Mouse (Mus musculus) neural tube, embryonic 14.5 days (tissue): Measurements from ENCODE around the gene Trappc4. TPM values are rescaled to one million over a fixed set of nuclear protein-coding genes. Genes with fewer than 3 reads are reported as not detected.

ENCODE experiments used
- ATAC-seq: fragments of 200-750 bp; cut with Nextera tagmentation; 2 replicates; pipeline ENCODE4 v1.8.0; 2017; ENCODE audit warnings: low read depth, mild to moderate bottlenecking, moderate TSS enrichment, moderate library complexity
- H3K27ac ChIP-seq: fragments of 300-500 bp; sonication (generic); 2 replicates; pipeline ENCODE4 v1.5.1; 2014; ENCODE audit warnings: low read depth, mild to moderate bottlenecking, control low read depth, low read length, moderate library complexity, mixed read lengths
- H3K27me3 ChIP-seq: fragments of 300-500 bp; sonication (generic); 2 replicates; pipeline ENCODE4 v1.6.1; 2014; ENCODE audit warnings: low read length; ENCODE audit not compliant: control insufficient read depth, insufficient read depth
- H3K36me3 ChIP-seq: fragments of 300-500 bp; sonication (generic); 2 replicates; pipeline ENCODE4 v1.6.1; 2014; ENCODE audit warnings: low read length, mixed read lengths; ENCODE audit not compliant: control insufficient read depth, insufficient read depth
- H3K4me1 ChIP-seq: fragments of 300-500 bp; sonication (generic); 2 replicates; pipeline ENCODE4 v1.6.1; 2014; ENCODE audit warnings: low read length; ENCODE audit not compliant: control insufficient read depth, insufficient read depth
- H3K4me2 ChIP-seq: fragments of 300-500 bp; sonication (generic); 2 replicates; pipeline ENCODE4 v1.6.1; 2014; ENCODE audit warnings: mild to moderate bottlenecking, low read depth, low read length, control low read depth
- H3K4me3 ChIP-seq: fragments of 300-500 bp; sonication (generic); 2 replicates; pipeline ENCODE4 v1.5.1; 2014; ENCODE audit warnings: low read depth, low read length, control low read depth, mixed read lengths
- H3K9ac ChIP-seq: fragments of 300-500 bp; sonication (generic); replicated peaks from 2 replicates; pipeline ENCODE4 v1.6.1; 2014; ENCODE audit warnings: low read depth, mild to moderate bottlenecking, control low read depth, low read length, mixed read lengths
- H3K9me3 ChIP-seq: fragments of 300-500 bp; sonication (generic); 2 replicates; pipeline ENCODE4 v1.6.1; 2016; ENCODE audit warnings: low read length; ENCODE audit not compliant: control insufficient read depth
- WGBS: fragments of 180-500 bp; shearing (Covaris S2); extraction: QIAGEN DNeasy Blood & Tissue Kit; methylation state at CpG from one replicate; pipeline ENCODE4 v1.1.7; 2014; 5-methylcytosine and 5-hydroxymethylcytosine counted together
- polyA plus RNA-seq: library from polyadenylated mRNA; unstranded; fragments of >200 nt; fragmentation: Nextera tagmentation; extraction: Ambion mirVana; gene quantifications from 2 replicates; pipeline ENCODE4 v1.2.1, GENCODE M21; 2014

Gene Trappc4
- polyA plus RNA-seq, 1 experiment from 2014 or later = 305 TPM

GRCm38 (mm10) chr9:44398087-44398486 is 9.3 kb downstream of the Trappc4 start:
- Histone ChIP-seq H3K9me3 (no peaks in the 10 kb centered on the region), H3K4me2 (peak overlapping the region; percentile 91), H3K36me3 (peaks cover 27% of the 10 kb centered on the region), H3K27ac (peak overlapping the region; percentile 78), H3K9ac (peak overlapping the region; percentile 76), H3K4me1 (peaks cover 19% of the 10 kb centered on the region), H3K4me3 (peak overlapping the region; percentile 87), H3K27me3 (no peaks in the 10 kb centered on the region)
- no peak for ATAC-seq
- WGBS = 5% methylated on average over 4 of the region's 4 CpGs

GRCm38 (mm10) chr9:44396684-44397411 is 10.6 kb downstream of the Trappc4 start, which contains the start of gene Slc37a4:
Gene Slc37a4, plus strand, starts transcription at chr9:44396852.
- H3K4me2 ChIP-seq = peak within 1 kb of the TSS; percentile 91
- H3K9me3 ChIP-seq = no peaks in the 10 kb centered on the region
- peaks cover 19% of the 10 kb centered on the region for H3K4me1 ChIP-seq
- no peaks in the 10 kb centered on the region for H3K27me3 ChIP-seq
- H3K4me3 ChIP-seq = peak within 1 kb of the TSS; percentile 87
- peaks cover 18% of the 10 kb centered on the region for H3K36me3 ChIP-seq
- ATAC-seq = peak; percentile 97
- H3K27ac ChIP-seq = peak within 1 kb of the TSS; percentile 87
- WGBS = under 1% methylated on average over 43 of the region's 43 CpGs
- H3K9ac ChIP-seq = peak within 1 kb of the TSS; percentile 76

- Histone ChIP-seq H3K27ac (no peak overlapping the region), H3K4me3 (no peak overlapping the region), H3K4me2 (no peak overlapping the region), H3K27me3 (no peaks in the 10 kb centered on the region), H3K4me1 (no peaks in the 10 kb centered on the region), H3K9me3 (no peaks in the 10 kb centered on the region), H3K9ac (no peak overlapping the region), H3K36me3 (peaks cover 46% of the 10 kb centered on the region)
- peak; percentile 55; the same call in 1 of the 2 replicates for ATAC-seq
- 46% methylated on average over 4 of the region's 4 CpGs for WGBS
Observed at GRCm38 (mm10) chr9:44391466-44391865, 15.9 kb downstream of the Trappc4 start.

GRCm38 (mm10) chr9:44389273-44389672 is 18.1 kb downstream of the Trappc4 start:
- no peak overlapping the region for H3K9ac ChIP-seq
- H3K9me3 ChIP-seq = no peaks in the 10 kb centered on the region
- no peak overlapping the region for H3K4me2 ChIP-seq
- H3K36me3 ChIP-seq = peaks cover 64% of the 10 kb centered on the region
- WGBS = 67% methylated on average over 8 of the region's 8 CpGs
- no peaks in the 10 kb centered on the region for H3K27me3 ChIP-seq
- H3K4me1 ChIP-seq = no peaks in the 10 kb centered on the region
- H3K4me3 ChIP-seq = no peak overlapping the region
- no peak overlapping the region for H3K27ac ChIP-seq
- no peak for ATAC-seq

- Histone ChIP-seq H3K27ac (no peak overlapping the region), H3K4me2 (no peak overlapping the region), H3K9me3 (no peaks in the 10 kb centered on the region), H3K9ac (no peak overlapping the region), H3K4me1 (no peaks in the 10 kb centered on the region), H3K27me3 (no peaks in the 10 kb centered on the region), H3K4me3 (no peak overlapping the region), H3K36me3 (peaks cover 82% of the 10 kb centered on the region)
- no peak for ATAC-seq
- 77% methylated on average over 3 of the region's 3 CpGs for WGBS
Observed at GRCm38 (mm10) chr9:44387221-44387620, 20.2 kb downstream of the Trappc4 start.

GRCm38 (mm10) chr9:44384596-44384995 is 22.8 kb downstream of the Trappc4 start:
- Histone ChIP-seq H3K36me3 (peaks cover 70% of the 10 kb centered on the region), H3K9me3 (no peaks in the 10 kb centered on the region), H3K9ac (no peak overlapping the region), H3K4me3 (no peak overlapping the region), H3K27ac (no peak overlapping the region), H3K4me2 (no peak overlapping the region), H3K27me3 (no peaks in the 10 kb centered on the region), H3K4me1 (peaks cover 7% of the 10 kb centered on the region)
- no peak for ATAC-seq
- WGBS = 96% methylated on average over 13 of the region's 13 CpGs

GRCm38 (mm10) chr9:44379862-44380261 is 27.5 kb downstream of the Trappc4 start:
- Histone ChIP-seq H3K9ac (peak overlapping the region; percentile 85), H3K27me3 (no peaks in the 10 kb centered on the region), H3K4me3 (peak overlapping the region; percentile 77), H3K4me2 (peak overlapping the region; percentile 97), H3K9me3 (no peaks in the 10 kb centered on the region), H3K36me3 (peaks cover 28% of the 10 kb centered on the region), H3K4me1 (peaks cover 7% of the 10 kb centered on the region), H3K27ac (peak overlapping the region; percentile 80)
- WGBS = 12% methylated on average over 15 of the region's 15 CpGs
- peak; percentile 28; the same call in 1 of the 2 replicates for ATAC-seq

GRCm38 (mm10) chr9:44379054-44379834 is 28.2 kb downstream of the Trappc4 start, which contains the start of gene Hyou1:
Gene Hyou1, plus strand, starts transcription at chr9:44379490.
- no peaks in the 10 kb centered on the region for H3K9me3 ChIP-seq
- ATAC-seq = peak; percentile 98
- H3K27ac ChIP-seq = peak within 1 kb of the TSS; percentile 89
- no peaks in the 10 kb centered on the region for H3K27me3 ChIP-seq
- H3K4me3 ChIP-seq = peak within 1 kb of the TSS; percentile 77
- H3K9ac ChIP-seq = peak within 1 kb of the TSS; percentile 85
- H3K36me3 ChIP-seq = peaks cover 25% of the 10 kb centered on the region
- H3K4me1 ChIP-seq = peaks cover 7% of the 10 kb centered on the region
- H3K4me2 ChIP-seq = peak within 1 kb of the TSS; percentile 97
- under 1% methylated on average over 77 of the region's 83 CpGs for WGBS
